Mouse (Mus musculus) ES-CJ7 (cell line): ENCODE measurements around the gene Dlg5.

ENCODE experiments used
- DNase-seq: peaks from one replicate; pipeline ENCODE4 v3.0.0; 2011; ENCODE audit warnings: low read depth, low spot score

Gene Dlg5

GRCm38 (mm10) chr14:24234411-24234810 is 11.3 kb downstream of the Dlg5 start:
- DNase-seq: peak; percentile 55

- DNase-seq: no peak
Measured at GRCm38 (mm10) chr14:24232641-24233633, 12.8 kb downstream of the Dlg5 start.

GRCm38 (mm10) chr14:24228549-24228948 is 17.2 kb downstream of the Dlg5 start:
- no peak for DNase-seq

GRCm38 (mm10) chr14:24227015-24227414 is 18.7 kb downstream of the Dlg5 start:
- DNase-seq: no peak

- no peak for DNase-seq
Measured at GRCm38 (mm10) chr14:24226344-24226743, 19.4 kb downstream of the Dlg5 start.

GRCm38 (mm10) chr14:24222759-24223158 is 23.0 kb downstream of the Dlg5 start:
- DNase-seq: no peak

- DNase-seq: no peak
Measured at GRCm38 (mm10) chr14:24222273-24222672, 23.4 kb downstream of the Dlg5 start.

- DNase-seq: no peak
Measured at GRCm38 (mm10) chr14:24217362-24217722, 28.4 kb downstream of the Dlg5 start.

GRCm38 (mm10) chr14:24216678-24217361 is 28.9 kb downstream of the Dlg5 start:
- DNase-seq: no peak

- DNase-seq: no peak
Measured at GRCm38 (mm10) chr14:24216064-24216463, 29.7 kb downstream of the Dlg5 start.

GRCm38 (mm10) chr14:24214436-24214835 is 31.3 kb downstream of the Dlg5 start:
- no peak for DNase-seq

GRCm38 (mm10) chr14:24213336-24213735 is 32.4 kb downstream of the Dlg5 start:
- DNase-seq: no peak

GRCm38 (mm10) chr14:24212861-24213260 is 32.9 kb downstream of the Dlg5 start:
- peak; percentile 23 for DNase-seq

GRCm38 (mm10) chr14:24207360-24207752 is 38.4 kb downstream of the Dlg5 start:
- DNase-seq: peak; percentile 17

- DNase-seq: no peak
Measured at GRCm38 (mm10) chr14:24206736-24207359, 38.9 kb downstream of the Dlg5 start.

GRCm38 (mm10) chr14:24206314-24206713 is 39.4 kb downstream of the Dlg5 start:
- DNase-seq: no peak

- no peak for DNase-seq
Measured at GRCm38 (mm10) chr14:24205281-24205871, 40.3 kb downstream of the Dlg5 start.

- DNase-seq: no peak
Measured at GRCm38 (mm10) chr14:24203210-24203609, 42.5 kb downstream of the Dlg5 start.

- DNase-seq: no peak
Measured at GRCm38 (mm10) chr14:24200771-24201170, 44.9 kb downstream of the Dlg5 start.

GRCm38 (mm10) chr14:24199732-24200131 is 46.0 kb downstream of the Dlg5 start:
- no peak for DNase-seq

GRCm38 (mm10) chr14:24197865-24198264 is 47.9 kb downstream of the Dlg5 start:
- DNase-seq: no peak

GRCm38 (mm10) chr14:24196947-24197346 is 48.8 kb downstream of the Dlg5 start:
- no peak for DNase-seq
